Mouse (Mus musculus) brown adipose tissue, adult 24 weeks (tissue): Measurements from ENCODE around the gene Papola. TPM values are rescaled to one million over a fixed set of nuclear protein-coding genes. Genes with fewer than 3 reads are reported as not detected.

Experiments used
- H3K27ac ChIP-seq: fragments of 200-500 bp; replicated peaks from 2 replicates; pipeline ENCODE4 v1.5.1; 2012; ENCODE audit warnings: low read depth, mild to moderate bottlenecking, low read length
- H3K4me1 ChIP-seq: fragments of 200-500 bp; 2 replicates; pipeline ENCODE4 v1.6.1; 2012; ENCODE audit warnings: low read length, mixed read lengths; ENCODE audit not compliant: control insufficient read depth, insufficient read depth, insufficient read length
- H3K4me3 ChIP-seq: fragments of 200-500 bp; 2 replicates; pipeline ENCODE4 v1.5.1; 2012; ENCODE audit warnings: low read depth, mild to moderate bottlenecking, low read length, moderate library complexity; ENCODE audit not compliant: insufficient read depth
- polyA plus RNA-seq: library from polyadenylated mRNA; stranded (reverse); fragments of >200 nt; gene quantifications from 2 replicates; pipeline ENCODE4 v1.2.4, GENCODE M21; 2012; ENCODE audit not compliant: missing spikeins, insufficient read depth, insufficient read length

The Papola gene
- polyA plus RNA-seq, 1 experiment = 86.2 TPM

DNA sequence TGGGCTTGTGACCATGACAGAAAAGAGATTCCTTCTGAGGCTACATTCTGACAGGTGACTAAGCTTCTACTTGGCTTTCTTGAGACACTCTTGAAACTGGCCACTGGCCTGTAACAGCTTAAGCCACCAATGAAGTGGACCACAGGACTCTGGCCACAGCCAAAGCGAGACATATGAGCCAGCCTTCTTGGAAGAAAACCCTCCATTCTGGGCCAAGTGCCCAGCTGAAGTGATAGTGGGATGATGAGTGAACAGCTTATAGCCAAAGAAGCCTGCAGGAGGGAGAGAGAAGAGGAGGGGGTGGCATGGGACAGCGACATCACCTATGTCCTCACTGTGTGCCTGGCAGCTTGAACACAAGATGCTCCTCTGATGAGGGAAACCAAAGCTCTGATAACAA is 83.2 kb downstream of the Papola start:
- Histone ChIP-seq H3K4me1 (no peaks in the 10 kb centered on the region), H3K4me3 (no peak overlapping the region), H3K27ac (no peak overlapping the region)

DNA sequence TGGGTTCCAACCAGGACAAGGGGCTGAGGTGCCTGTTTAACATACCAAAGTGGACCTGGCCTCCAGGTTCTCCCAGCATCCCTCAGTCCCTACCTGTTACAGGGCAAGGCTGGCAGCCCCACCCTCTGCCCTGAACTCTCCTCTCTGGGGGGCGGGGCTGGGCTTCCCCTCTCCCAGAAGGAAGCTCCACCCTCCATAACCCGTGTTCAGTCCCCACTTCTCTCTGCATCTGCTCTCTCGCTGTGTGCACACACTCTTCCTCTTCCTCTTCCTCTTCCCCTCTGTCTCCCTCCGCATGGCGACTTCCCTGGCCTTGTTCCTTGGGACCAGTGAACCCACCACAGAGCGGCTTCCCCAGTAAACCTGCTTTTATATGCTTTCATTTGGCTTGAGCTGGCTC is 84.7 kb downstream of the Papola start:
- Histone ChIP-seq H3K27ac (no peak overlapping the region), H3K4me3 (no peak overlapping the region), H3K4me1 (no peaks in the 10 kb centered on the region)

DNA sequence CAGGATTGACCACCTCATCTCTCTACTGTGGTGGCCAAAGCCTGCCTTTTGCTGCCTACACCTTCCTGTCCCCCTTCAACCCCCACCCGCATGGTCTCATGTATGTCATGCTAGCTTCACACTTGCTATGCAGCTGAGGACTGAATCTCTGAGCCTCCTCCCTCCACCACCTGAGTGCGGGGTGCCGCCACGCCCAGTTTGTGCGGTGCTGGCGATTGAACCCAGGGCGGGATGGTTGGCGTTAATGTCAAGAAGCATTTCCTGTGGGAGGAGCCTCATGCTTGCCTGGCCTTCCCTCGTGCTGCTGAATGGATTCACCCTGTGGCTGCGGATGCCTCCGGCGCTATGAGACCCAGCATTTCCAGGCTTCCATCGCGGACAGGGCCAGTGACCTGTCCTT is 85.2 kb downstream of the Papola start:
- no peak overlapping the region for H3K4me3 ChIP-seq
- no peaks in the 10 kb centered on the region for H3K4me1 ChIP-seq
- H3K27ac ChIP-seq = no peak overlapping the region

DNA sequence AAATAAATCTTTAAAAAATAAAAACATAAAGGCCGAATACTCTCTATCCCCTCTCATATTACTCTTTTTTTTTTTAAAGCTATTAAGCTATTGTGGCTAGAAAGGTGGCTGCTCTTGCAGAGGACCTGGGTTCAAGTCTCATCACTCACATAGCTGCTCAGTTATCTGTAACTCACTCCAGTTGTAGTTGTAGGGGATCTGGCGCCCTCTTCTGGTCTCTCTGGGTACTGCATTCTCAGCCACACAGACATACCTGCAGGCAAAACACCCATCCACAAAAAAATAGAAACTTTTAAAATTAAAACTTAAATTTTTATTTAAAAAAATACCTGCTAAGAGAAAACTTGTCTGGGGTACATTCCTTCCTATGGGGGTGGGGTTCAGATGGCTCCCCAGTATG is 88.8 kb downstream of the Papola start:
- Histone ChIP-seq H3K4me1 (no peaks in the 10 kb centered on the region), H3K27ac (no peak overlapping the region)

DNA sequence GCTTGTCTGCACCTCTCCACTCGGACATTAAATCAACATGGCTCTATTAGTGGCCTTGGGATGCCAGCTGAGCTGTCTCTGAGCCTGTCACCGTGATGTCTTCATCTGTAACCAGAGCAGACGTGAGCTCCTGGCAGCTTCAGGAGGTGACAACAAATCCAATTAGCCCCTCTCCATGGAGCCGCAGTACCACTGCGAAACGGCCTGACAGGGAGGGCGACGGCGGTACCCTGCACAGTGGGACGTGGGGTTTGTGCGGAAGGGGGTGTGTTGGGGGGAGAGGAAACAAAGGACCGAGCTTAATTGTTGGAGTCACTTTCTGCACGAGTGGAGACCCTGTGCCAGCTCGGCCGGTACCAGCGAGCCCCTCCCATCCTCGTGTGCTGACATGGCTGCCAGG is 90.6 kb downstream of the Papola start:
- Histone ChIP-seq H3K4me1 (no peaks in the 10 kb centered on the region), H3K4me3 (no peak overlapping the region), H3K27ac (no peak overlapping the region)

More for the DNA sequence above, 88.8 kb downstream of the Papola start:
- H3K4me3 ChIP-seq = no peak overlapping the region

DNA sequence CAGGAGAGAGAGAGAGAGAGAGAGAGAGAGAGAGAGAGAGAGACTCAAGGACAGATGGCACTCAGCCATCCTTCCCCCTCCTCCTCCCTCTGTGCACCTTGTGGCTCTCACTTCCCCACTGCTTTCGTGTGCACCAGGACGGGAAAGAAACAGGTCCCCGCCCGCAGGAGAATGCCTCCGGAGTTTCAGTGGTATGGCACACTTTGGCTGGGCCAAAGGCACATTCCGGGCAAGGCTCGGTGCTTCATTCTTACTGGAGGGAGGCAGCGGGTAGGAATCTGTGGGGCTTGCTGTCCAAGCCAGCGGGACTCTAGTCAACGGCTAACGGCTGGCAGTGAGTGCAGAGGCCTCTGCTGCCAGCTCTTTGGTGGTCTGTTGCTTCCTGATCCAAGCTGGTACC is 92.0 kb downstream of the Papola start:
- H3K4me3 ChIP-seq = no peak overlapping the region
- no peak overlapping the region for H3K27ac ChIP-seq
- no peaks in the 10 kb centered on the region for H3K4me1 ChIP-seq

DNA sequence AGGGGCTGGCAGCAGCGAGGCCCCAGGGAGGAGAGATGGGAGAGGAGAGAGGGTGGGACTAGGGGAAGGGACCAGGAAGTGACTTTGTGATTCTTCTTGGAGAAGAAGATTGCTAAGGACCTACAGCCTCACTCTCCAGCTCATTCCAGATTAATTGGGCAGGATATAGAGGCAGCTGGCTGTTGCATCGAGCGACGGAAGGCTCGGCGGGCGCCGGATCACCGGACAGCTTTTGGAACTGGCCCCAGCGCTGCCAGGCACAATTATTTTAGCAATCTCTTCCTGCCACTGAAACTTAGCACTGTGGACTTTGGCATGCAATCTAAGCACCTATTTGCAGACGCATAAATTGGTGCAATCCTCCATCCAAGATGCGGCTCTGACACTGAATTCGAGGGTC is 92.4 kb downstream of the Papola start:
- Histone ChIP-seq H3K4me1 (no peaks in the 10 kb centered on the region), H3K27ac (no peak overlapping the region), H3K4me3 (no peak overlapping the region)

DNA sequence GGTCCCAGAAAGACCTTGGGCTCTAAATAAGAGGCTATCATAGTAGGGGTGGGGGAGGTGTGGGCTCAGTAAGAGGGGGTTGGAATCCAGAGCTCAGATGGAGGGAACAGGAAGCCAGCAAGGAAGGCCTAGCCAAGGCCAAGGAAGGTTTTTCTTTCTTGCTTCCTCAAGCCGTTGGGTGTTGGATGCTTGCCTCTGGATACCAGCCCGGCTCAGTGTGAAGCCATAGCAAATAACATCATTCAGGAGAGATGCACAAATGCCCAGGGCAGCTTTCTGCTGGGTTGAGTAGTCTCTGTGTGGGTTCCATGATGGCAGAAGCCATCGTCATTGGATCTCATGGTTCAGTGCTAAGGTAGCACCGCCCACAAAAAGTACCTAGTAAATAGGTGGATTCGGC is 94.3 kb downstream of the Papola start:
- no peak overlapping the region for H3K4me3 ChIP-seq

DNA sequence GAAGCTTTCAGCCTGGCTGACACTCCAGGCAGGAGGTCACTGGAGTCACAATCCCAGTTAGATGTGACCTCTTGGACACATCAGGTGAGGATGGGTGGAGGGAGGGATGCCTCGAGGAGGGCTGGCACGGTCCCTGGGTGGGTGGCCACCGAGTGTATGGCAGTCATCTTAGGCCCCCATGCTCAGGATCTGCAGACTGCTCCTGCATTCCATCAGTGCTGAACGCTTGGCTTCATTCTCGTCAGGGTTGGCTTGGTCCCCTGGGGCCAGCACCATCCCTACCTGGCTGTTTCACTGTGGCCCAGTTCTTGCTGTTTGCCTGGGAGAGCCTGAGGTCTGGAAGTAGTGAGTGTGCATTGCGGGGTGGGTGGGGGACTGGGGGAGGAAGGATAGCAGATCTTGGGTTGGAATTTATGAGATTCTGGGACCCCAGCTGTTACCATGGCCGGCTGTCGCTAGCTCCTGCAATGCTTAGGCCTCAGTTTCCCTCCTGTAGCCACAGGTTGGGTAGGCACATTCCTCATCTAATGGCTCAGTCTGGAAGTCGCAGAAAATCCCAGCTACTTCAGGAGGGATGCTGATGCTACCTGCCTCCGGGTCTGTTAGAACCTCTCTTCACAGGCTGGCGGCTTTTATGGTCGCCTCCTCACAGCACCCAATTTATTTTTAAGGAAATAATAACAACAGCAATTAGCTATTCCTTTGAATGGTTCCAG is 99.5 kb downstream of the Papola start:
- Histone ChIP-seq H3K4me3 (no peak overlapping the region), H3K27ac (no peak overlapping the region), H3K4me1 (no peaks in the 10 kb centered on the region)

More for the DNA sequence above, 94.3 kb downstream of the Papola start:
- Histone ChIP-seq H3K27ac (no peak overlapping the region), H3K4me1 (no peaks in the 10 kb centered on the region)

DNA sequence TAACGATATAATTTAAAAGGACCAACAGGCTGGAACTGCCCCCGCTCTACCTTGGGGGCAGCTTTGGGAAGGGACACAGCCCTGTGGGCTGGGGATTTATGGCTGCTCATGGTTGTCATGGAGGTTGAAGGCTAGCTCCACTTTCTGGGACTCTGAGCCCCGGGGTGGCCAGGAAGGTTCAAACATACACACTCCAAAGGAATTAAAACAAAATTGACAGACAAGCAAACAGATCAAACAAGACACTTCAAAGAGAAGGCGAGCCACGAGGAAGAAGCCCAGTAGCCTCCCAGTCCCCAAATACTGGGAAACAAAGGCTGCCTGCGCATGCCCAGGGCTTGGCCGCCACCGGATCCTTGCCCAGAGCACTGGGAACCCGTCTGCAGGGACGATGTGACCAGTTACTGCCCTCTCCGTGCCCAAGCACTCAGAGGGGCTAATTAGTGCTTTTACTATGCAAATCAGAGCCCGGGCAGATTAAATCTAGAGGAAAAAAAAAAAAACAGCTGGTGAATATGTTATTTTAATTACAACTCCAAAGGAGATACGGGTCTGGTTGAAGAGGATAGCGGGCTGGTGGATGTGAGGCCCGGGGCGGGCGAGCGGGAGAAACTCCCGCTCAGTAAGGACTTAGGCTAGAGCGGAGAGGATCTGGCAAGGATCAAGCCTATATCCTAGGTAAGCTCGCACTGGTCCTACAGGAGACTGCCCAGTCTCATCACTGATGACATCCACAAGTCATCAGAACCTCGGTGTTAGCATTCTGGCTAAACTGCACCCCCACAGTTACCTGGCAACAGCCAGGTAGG is 100.2 kb downstream of the Papola start:
- Histone ChIP-seq H3K4me1 (no peaks in the 10 kb centered on the region), H3K27ac (no peak overlapping the region), H3K4me3 (no peak overlapping the region)

Other genes with a start within 250 kb of the Papola start
- gene Bdkrb2, start 221.5 kb upstream of the Papola start, polyA plus RNA-seq = not detected in 2 replicates
- not detected in 2 replicates for gene Bdkrb1, start 181.6 kb upstream of the Papola start, polyA plus RNA-seq
- 17.5 and 19.6 TPM in 2 replicates for gene Gskip, start 99.9 kb upstream of the Papola start, polyA plus RNA-seq
- gene Atg2b, start 99.5 kb upstream of the Papola start, polyA plus RNA-seq = 8.6 and 9.4 TPM in 2 replicates
- not detected in 2 replicates for gene Ak7, start 78.7 kb upstream of the Papola start, polyA plus RNA-seq
- 7.8 and 10.2 TPM in 2 replicates for gene Vrk1, start 225.5 kb downstream of the Papola start, polyA plus RNA-seq